Mouse (Mus musculus): Measurements from ENCODE around the gene Ranbp9.

Ranbp9 gene

DNA sequence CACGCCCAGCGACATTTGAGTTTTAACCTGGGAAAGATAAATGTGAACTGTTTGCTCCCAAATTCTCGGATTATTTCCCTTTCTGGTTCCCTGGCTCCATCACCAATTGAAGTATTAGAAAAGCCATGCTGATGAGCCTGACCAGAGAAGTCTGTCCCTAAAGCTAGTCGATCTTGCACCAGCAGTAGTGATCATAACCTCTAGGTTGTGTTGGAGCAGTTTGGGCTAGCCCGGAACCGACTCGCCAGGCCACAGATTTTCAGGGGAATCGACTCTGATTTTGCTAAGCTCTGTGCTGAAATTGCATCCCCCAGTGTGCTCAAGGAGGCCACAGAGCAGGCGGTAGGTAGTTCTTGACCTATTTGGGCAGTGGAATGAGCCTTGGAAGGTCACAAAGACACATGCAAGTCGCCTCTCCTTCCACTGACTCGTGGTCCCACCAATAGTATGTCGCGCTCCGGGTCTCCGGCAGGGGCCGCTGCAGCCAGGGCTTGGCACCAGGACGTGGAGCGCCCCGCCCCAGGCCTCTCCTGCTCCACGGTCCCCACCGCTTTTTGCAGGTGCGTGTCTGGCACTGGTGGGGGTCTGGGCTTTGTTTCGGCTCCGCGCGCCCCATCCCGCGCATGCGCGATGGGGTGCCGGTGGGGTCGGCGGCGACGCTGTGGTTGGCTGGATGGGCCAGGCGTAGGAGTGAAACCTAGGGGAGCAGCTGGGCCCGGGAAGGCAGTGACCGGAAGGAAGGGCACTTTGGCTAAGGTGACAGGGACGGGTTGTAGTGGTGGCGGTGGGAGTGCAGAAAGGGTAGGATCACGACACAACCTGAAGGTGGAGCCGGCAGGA, 115.9 kb downstream of the Ranbp9 start, which contains the start of gene Sirt5:
TSS of gene Sirt5 (plus strand) at position 512 of the 840 bp plus-strand sequence.
- DNase-seq (ENCODE audit: low read depth, low spot score) = peak; percentile 92

DNA sequence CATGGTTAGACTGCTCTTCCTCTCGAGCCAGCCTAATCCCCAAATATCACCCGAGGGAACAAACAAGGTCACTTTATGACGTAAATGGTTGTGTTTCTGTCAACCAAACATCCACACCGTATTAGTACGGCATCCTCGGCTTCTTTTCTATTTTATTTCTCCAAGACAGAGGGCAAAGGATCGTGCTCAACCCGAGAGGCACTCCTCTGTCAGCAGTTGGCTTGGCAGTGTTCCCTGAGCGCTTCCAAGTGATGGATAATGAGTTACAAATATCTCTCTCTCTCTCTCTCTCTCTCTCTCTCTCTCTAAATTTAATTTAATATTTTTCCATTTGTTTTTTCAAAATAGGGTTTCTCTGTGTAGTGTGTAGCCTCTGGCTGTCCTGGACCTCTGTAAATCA, 118.7 kb downstream of the Ranbp9 start:
- DNase-seq (ENCODE audit: low read depth, low spot score) = no peak

DNA sequence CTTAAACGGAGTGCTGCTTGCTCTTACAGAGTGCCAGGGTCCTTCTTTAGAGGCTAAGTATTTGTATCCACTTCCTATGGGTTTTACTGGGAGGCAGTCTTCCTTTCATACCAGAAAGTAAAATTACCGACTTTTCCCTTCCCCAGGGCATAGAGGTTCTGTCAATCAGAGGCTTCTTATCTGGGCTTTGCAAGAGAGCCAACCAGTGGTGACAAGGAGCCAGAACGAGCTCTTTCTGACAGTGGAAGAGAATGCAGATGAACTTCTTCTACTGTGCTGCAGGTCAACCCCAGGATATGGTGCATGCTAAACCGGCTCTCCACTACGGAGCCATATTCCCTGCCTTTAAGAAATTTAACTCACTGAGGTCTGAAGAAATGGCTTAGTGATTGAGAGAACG, 120.5 kb downstream of the Ranbp9 start:
- DNase-seq (ENCODE audit: low read depth, low spot score) = no peak

DNA sequence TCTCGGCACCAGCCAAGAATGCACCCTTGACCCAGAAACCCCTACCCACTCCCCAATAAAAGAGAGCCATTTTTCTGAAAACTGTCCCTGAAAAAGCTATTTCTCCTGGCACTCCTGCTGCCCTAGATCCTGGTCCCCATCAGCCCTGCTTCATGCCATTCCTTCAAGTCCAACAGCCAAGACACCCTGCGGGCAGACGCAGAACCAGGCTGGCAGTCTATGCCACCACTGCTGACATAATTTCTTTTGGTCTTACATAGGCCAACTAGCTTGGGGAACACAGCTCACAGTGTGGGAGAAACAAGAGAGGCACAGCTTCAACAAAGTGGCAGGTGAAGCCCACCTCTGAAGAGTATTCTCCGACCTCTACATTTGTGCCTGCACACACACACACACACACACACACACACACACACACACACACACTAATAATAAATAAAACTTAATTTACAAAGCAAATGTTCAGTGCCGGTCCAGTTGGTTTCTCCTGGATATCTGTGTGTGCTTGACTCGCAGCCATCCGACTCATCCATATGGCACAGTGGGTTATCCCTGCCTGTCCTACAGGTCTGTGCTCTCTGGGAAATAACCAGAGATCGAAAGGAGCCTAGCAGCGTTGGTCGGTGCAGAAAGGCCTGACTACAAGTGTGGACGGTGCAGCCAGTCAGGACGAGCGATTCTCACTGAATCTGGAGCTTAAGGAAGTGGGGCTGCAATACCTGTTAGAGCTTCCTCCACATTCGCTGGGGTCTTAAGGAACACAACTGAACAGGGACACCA, 124.5 kb downstream of the Ranbp9 start:
- peak; percentile 80 for DNase-seq (ENCODE audit: low read depth, low spot score)

DNA sequence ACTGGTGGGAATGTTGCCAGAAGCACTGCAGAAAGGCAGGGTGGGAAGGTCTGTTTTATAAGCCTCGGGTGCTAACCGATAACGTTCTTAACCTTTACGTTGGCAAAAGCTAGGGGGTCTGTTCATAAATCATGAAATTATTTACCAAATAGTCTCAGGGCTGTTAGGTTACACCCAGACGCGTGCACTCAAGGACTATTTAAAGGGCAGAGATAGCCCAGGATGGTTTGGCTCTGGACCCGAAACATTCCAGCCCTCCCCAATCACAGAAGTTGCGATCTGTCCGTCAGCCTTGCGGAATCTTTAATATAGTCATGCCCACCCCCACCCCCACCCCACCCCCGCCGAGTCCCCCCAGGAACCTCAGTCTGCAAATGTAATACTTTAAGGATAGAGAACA, 126.7 kb downstream of the Ranbp9 start:
- DNase-seq (ENCODE audit: low read depth, low spot score) = no peak

DNA sequence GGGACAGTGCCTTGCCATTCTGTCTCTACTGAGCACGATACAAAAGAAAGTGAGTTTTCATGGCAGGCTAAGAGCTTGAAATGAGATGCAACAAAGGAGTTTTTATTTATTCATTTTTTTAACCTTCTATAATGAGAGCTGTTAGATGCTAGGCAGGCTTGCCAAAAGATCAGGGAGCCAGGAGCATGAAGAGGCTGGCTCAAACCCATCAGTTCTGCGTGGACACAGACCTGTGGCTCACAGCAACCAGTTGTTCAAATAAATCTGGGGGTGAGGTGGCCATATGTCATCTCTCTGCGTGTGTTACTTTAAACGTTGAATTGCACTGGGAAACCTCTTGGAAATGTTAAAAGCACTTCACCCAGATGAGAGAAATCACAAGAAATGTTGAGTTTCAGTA, 127.7 kb downstream of the Ranbp9 start:
- peak; percentile 78 for DNase-seq (ENCODE audit: low read depth, low spot score)
